Mouse (Mus musculus): ENCODE results near the gene Bcl2l2.

DNA sequence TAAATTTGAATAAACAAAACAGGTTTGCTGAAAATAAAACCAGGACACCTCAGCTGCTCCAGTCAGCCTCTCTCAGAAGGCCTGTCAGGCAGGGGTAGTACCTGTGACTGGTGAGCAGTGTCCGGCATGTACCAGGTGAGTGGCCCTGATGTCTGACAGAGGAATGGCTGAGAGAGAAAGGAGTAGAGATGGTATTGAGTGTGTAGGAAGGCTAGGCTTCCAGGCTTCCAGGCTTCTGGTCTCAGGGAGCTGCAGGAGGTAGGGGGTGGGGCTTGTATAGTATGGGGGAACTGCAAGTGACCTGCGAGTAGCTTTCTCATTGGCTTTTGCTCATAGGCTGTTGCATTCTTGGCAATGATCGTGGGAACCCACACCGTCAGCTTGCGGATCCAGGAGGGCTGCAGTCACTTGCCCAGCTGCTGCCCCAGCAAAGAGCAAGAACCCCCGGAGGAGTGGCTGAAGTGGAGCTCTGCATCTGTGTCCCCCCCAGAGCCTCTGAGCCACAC is 49.5 kb downstream of the Bcl2l2 start, which contains the start of gene Il25:
- TF ChIP-seq CTCF (IDR thresholded peaks at IDR 0.05 in 2 of 3, conservative IDR thresholded peaks at IDR 0.05 in 1 of 3; ENCODE audit: control insufficient read depth in 1 of 3, insufficient read depth in 1 of 3, low read depth in 2 of 3, low read length in 3 of 3, poor library complexity in 1 of 3, severe bottlenecking in 1 of 3) (no peak), TBP (IDR thresholded peaks at IDR 0.05; ENCODE audit: low read depth, low read length) (no peak), SIN3A (IDR thresholded peaks at IDR 0.05; ENCODE audit: low read length) (no peak), GATA1 (IDR thresholded peaks at IDR 0.05; ENCODE audit: low read depth, low read length) (no peak), USF1 (IDR thresholded peaks at IDR 0.05; ENCODE audit: low read depth, low read length) (no peak)
